Mouse (Mus musculus) kidney, postnatal 0 days (tissue): ENCODE measurements around the gene Btbd18. TPM values are rescaled to one million over a fixed set of nuclear protein-coding genes. Genes with fewer than 3 reads are reported as not detected.
"Not testable (repeated sequence)": the region's sequence is repeated elsewhere in the genome, so short reads cannot be mapped to it uniquely, and the experiment has no call there.

Experiments
- ATAC-seq: fragments of 200-750 bp; cut with Nextera tagmentation; replicated peaks from 2 replicates; pipeline ENCODE4 v1.8.0; 2017; ENCODE audit warnings: low read depth, moderate number of reproducible peaks, moderate TSS enrichment, moderate library complexity; ENCODE audit not compliant: low FRiP score
- DNase-seq: peaks from one replicate; pipeline ENCODE4 v3.0.0-alpha.2; 2016; ENCODE audit warnings: low spot score
- H3K27ac ChIP-seq: fragments of 300-500 bp; sonication (generic); 2 replicates; pipeline ENCODE4 v1.5.1; 2014; ENCODE audit warnings: mild to moderate bottlenecking
- H3K27me3 ChIP-seq: fragments of 300-500 bp; sonication (generic); 2 replicates; pipeline ENCODE4 v1.6.1; 2014; ENCODE audit warnings: low read length, mixed read lengths; ENCODE audit not compliant: insufficient read depth
- H3K36me3 ChIP-seq: fragments of 300-500 bp; sonication (generic); 2 replicates; pipeline ENCODE4 v1.6.1; 2014; ENCODE audit warnings: low read length, mixed read lengths; ENCODE audit not compliant: insufficient read depth
- H3K4me1 ChIP-seq: fragments of 300-500 bp; sonication (generic); replicated peaks from 2 replicates; pipeline ENCODE4 v1.6.1; 2014; ENCODE audit warnings: antibody characterized with exemption, low read length, mixed read lengths; ENCODE audit not compliant: insufficient read depth
- H3K4me2 ChIP-seq: fragments of 300-500 bp; sonication (generic); 2 replicates; pipeline ENCODE4 v1.6.1; 2014; ENCODE audit warnings: mild to moderate bottlenecking, low read length, moderate library complexity, mixed read lengths
- H3K4me3 ChIP-seq: fragments of 300-500 bp; sonication (generic); replicated peaks from 2 replicates; pipeline ENCODE4 v1.5.1; 2014; ENCODE audit warnings: low read depth, low read length
- H3K9ac ChIP-seq: fragments of 300-500 bp; sonication (generic); 2 replicates; pipeline ENCODE4 v1.6.1; 2014; ENCODE audit warnings: low read depth, low read length
- H3K9me3 ChIP-seq: fragments of 300-500 bp; sonication (generic); replicated peaks from 2 replicates; pipeline ENCODE4 v1.6.1; 2016; ENCODE audit warnings: low read length, inconsistent platforms, mixed read lengths
- CTCF ChIP-seq: IDR thresholded peaks from 2 replicates; pipeline ENCODE4 v1.5.1; 2016; ENCODE audit warnings: antibody characterized with exemption, low read depth, mild to moderate bottlenecking, moderate library complexity
- WGBS: fragments of 180-500 bp; shearing (Covaris S2); extraction: QIAGEN DNeasy Blood & Tissue Kit; methylation state at CpG from one replicate; pipeline ENCODE4 v1.1.7; 2014; 5-methylcytosine and 5-hydroxymethylcytosine counted together
- polyA plus RNA-seq: library from polyadenylated mRNA; unstranded; fragments of >200 nt; fragmentation: Nextera tagmentation; extraction: Ambion mirVana; gene quantifications from 2 replicates; pipeline ENCODE4 v1.2.1, GENCODE M21; 2015

Btbd18 gene
- polyA plus RNA-seq, 1 experiment from 2014 or later, result 0.18 TPM

DNA sequence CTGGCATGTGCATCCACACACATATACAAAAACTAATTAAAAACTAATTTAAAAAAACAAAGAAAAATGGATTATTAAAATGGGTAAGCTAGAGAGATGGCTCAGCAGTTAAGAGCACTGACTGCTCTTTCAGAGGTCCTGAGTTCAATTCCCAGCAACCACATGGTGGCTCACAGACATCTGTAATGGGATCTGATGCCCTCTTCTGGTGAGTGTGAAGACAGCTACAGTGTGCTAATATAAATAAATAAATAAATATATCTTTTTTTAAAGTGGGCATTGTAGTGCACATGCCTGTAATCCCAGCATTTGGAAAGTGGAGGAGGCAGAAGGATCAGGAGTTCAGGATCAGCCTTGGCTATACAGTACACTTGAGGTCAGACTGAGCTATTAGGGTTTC lies 5.5 kb upstream of the Btbd18 start:
- H3K27ac ChIP-seq, result no peak overlapping the region
- no peaks in the 10 kb centered on the region for H3K9me3 ChIP-seq
- DNase-seq, result no peak
- no peaks in the 10 kb centered on the region for H3K4me1 ChIP-seq
- no peak overlapping the region for H3K9ac ChIP-seq
- TF ChIP-seq CTCF, result peak; percentile 60
- no peaks in the 10 kb centered on the region for H3K36me3 ChIP-seq
- ATAC-seq, result no peak
- H3K4me3 ChIP-seq, result no peak overlapping the region
- no peak overlapping the region for H3K4me2 ChIP-seq
- H3K27me3 ChIP-seq, result no peaks in the 10 kb centered on the region

DNA sequence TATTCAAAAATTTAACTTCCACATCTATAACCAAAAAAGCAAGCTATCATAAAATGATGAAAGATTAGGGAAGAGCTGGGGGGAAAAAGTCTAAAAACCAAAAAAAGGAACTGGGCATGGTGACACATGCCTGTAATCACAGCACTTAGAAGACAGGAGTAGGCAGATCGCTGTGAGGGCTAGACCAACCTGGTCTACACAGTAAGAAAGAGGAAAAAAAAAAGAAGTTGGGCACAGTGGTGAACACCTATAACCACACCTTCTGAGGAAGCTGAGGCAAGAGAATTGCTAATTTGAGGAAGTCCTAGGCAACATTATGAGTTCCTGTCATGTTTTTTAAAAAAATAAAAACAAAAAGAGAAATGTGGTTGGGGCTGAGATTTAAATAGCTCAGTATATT lies 3.0 kb upstream of the Btbd18 start:
- Histone ChIP-seq H3K9me3 (no peaks in the 10 kb centered on the region), H3K9ac (no peak overlapping the region), H3K4me1 (no peaks in the 10 kb centered on the region), H3K4me3 (no peak overlapping the region), H3K27ac (no peak overlapping the region), H3K27me3 (no peaks in the 10 kb centered on the region), H3K36me3 (no peaks in the 10 kb centered on the region), H3K4me2 (no peak overlapping the region)
- no peak for ATAC-seq
- no peak for TF ChIP-seq CTCF
- WGBS, result 79% methylated on average over 1 of the region's 1 CpGs
- DNase-seq, result no peak

DNA sequence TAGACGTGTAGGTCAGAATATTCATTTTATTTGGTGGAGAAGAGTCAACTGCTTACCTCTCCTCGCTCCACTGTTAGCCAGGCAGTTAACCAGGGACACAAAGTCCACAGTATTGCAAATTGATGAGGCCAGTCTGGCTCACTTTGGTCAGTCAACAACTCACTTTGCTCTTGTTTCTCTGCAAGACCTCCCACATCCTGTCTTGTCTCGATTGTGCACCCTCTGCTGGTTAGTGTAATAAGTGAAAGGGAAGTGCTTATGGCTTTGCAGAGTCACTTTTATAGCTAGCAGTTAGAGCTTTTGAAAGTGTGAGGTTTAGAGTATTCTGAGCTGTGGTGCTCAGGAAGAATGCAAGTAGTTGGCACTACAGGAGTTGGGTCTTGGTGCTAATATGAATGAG lies 1.4 kb downstream of the Btbd18 start:
- DNase-seq, result peak; percentile 79
- Histone ChIP-seq H3K27ac (no peak overlapping the region), H3K4me1 (no peaks in the 10 kb centered on the region), H3K9me3 (no peaks in the 10 kb centered on the region), H3K27me3 (no peaks in the 10 kb centered on the region), H3K9ac (no peak overlapping the region), H3K4me2 (no peak overlapping the region), H3K4me3 (no peak overlapping the region), H3K36me3 (no peaks in the 10 kb centered on the region)
- WGBS, result 58% methylated on average over 3 of the region's 3 CpGs
- peak; percentile 80 for TF ChIP-seq CTCF
- no peak for ATAC-seq

DNA sequence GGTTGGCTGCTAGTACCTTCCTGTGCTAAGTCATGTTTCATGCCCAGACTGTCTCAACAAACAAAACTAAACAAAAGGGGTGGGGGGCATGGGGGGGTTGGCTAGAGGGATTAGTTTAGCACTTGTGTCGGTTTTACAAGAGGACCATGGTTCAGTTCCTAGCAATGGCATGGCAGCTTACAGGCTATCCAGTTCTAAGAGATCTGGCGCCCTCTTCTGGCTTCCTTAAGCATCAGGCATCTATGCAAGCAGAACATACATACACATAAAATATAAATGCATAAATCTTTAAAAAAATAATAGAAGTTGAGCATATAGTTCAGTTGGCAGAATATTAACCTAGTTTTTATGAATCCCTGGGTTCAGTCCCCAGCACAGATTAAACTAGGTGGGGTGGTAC lies 4.0 kb downstream of the Btbd18 start:
- Histone ChIP-seq H3K4me3 (no peak overlapping the region), H3K4me1 (no peaks in the 10 kb centered on the region), H3K9ac (no peak overlapping the region), H3K9me3 (no peaks in the 10 kb centered on the region), H3K27ac (no peak overlapping the region), H3K27me3 (no peaks in the 10 kb centered on the region), H3K4me2 (no peak overlapping the region), H3K36me3 (no peaks in the 10 kb centered on the region)
- WGBS, result 38% methylated on average over 2 of the region's 2 CpGs
- TF ChIP-seq CTCF, result peak; percentile 69
- DNase-seq, result peak; percentile 62
- ATAC-seq, result no peak

DNA sequence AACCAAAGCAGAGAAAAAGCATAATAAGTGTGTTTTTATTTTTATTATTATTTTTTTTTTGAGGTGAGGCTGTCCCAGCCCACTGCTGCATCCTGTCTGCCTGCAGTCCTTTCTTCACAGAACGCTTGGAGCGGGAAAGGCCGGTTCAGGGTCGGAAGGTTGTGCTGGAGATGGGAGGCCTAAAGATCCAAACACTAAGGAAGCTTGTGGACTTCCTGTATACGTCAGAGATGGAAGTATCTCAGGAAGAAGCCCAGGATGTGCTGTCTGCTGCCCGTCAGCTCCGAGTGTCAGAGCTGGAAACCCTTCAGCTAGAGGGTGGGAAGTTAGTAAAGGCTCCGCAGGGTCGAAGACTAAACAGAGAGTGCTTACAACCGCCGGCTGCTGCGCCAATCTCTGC lies 7.2 kb downstream of the Btbd18 start:
- no peaks in the 10 kb centered on the region for H3K9me3 ChIP-seq
- peaks cover 12% of the 10 kb centered on the region; the same call in 1 of the 2 replicates for H3K4me1 ChIP-seq
- ATAC-seq, result no peak
- no peak overlapping the region for H3K4me2 ChIP-seq
- no peaks in the 10 kb centered on the region for H3K27me3 ChIP-seq
- no peaks in the 10 kb centered on the region for H3K36me3 ChIP-seq
- H3K9ac ChIP-seq, result no peak overlapping the region
- TF ChIP-seq CTCF, result no peak
- DNase-seq, result no peak
- WGBS, result 61% methylated on average over 12 of the region's 12 CpGs
- H3K4me3 ChIP-seq, result no peak overlapping the region
- H3K27ac ChIP-seq, result no peak overlapping the region

DNA sequence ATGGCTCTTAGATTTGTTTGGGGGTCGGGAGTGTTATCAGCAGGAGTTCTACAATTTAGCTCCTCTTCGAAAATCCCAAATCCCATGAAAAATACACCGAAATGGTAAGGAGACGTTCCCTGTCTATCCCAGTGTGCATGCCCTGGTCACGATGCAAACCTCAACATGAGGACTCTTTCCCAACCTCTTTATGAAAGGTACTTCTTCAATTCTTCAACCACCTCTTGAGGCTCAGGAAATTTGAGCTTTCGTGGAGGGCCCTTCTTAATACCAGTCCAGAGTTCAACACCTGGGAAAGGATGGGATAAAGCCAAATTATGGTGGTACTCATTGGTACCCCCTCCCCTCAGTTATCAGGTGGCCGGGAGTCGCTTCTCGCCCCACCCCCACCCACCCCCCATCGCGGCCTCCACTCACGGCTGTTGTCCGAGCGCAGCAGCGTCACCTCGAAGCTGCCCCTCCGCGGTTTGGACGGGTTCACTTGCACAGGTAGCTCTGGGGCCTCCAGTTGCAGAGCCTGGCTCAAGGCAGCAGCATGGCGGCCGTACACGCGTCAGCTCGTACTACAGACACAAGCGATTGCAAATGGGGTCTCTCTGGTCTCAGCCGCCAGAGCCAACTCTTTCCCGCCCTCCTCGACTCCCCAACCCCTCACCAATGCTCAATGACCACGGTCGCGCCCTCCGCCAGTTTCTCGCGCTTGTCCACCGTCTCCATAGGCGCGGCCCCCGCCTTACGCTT lies 11.1 kb downstream of the Btbd18 start:
- no peak for TF ChIP-seq CTCF
- ATAC-seq, result peak; percentile 74
- H3K4me2 ChIP-seq, result peak overlapping the region; percentile 88
- H3K4me1 ChIP-seq, result peaks cover 12% of the 10 kb centered on the region; the same call in 1 of the 2 replicates
- H3K9me3 ChIP-seq, result no peaks in the 10 kb centered on the region
- H3K36me3 ChIP-seq, result peaks cover 21% of the 10 kb centered on the region
- peak overlapping the region; percentile 92 for H3K27ac ChIP-seq
- peak overlapping the region; percentile 94 for H3K9ac ChIP-seq
- 3% methylated on average over 39 of the region's 39 CpGs for WGBS
- peak overlapping the region; percentile 98 for H3K4me3 ChIP-seq
- DNase-seq, result peak; percentile 47
- H3K27me3 ChIP-seq, result no peaks in the 10 kb centered on the region

DNA sequence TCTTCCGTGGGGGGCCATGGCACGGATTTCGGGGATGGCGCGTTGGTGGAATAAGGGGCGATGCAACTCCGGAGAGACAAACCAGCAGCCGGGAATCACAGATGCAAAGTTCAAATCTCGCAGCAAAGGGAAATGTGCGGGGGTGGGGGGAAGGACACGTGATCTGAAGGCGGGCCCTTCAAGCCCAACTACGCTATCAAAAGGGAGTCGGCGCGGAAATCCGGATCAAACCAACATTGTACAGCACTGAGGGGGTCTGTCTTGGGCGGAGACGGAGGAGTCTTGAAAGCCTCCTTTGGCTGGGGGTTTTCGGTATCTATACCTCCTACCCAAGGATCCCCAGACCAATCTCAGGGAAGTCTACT lies 11.7 kb downstream of the Btbd18 start, which contains the start of gene Selenoh:
Gene Selenoh, minus strand, starts transcription at position 202 of the 365 bp plus-strand sequence.
- Histone ChIP-seq H3K27ac (peak within 1 kb of the TSS; percentile 92), H3K4me3 (peak within 1 kb of the TSS; percentile 98), H3K4me2 (peak within 1 kb of the TSS; percentile 88), H3K4me1 (peaks cover 12% of the 10 kb centered on the region; the same call in 1 of the 2 replicates), H3K9me3 (no peaks in the 10 kb centered on the region), H3K27me3 (no peaks in the 10 kb centered on the region), H3K36me3 (peaks cover 27% of the 10 kb centered on the region), H3K9ac (peak within 1 kb of the TSS; percentile 94)
- ATAC-seq (peak; percentile 93), DNase-seq (peak; percentile 97)
- TF ChIP-seq CTCF, result no peak
- under 1% methylated on average over 20 of the region's 20 CpGs for WGBS

DNA sequence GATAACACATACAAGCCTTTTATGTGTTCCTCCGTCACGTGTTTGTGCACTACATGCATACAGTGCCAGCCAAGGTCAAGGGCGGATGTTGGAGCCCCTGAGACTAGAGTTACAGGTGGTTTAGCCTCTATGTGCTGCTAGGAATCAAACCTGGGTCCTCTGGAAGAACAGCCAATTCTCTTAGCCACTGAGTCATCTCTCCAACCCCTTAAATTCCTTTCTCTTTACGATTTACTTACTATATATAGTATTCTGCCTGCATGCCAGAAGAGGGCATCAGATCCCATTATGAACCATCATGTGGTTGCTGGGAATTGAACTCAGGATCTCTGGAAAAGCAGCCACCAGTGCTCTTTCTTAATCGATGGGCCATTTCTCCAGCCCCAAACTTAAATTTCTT lies 12.7 kb downstream of the Btbd18 start:
- not testable (repeated sequence) for ATAC-seq, H3K27me3 ChIP-seq, H3K27ac ChIP-seq, H3K9me3 ChIP-seq, H3K4me3 ChIP-seq, H3K9ac ChIP-seq, H3K4me2 ChIP-seq
- WGBS, result 52% methylated on average over 4 of the region's 5 CpGs
- peak; percentile 44 for DNase-seq
- peaks cover 27% of the 10 kb centered on the region for H3K36me3 ChIP-seq
- H3K4me1 ChIP-seq, result peaks cover 12% of the 10 kb centered on the region; the same call in 1 of the 2 replicates
